Mouse (Mus musculus): ENCODE measurements around the gene G530012D18Rik.
"Not testable (repeated sequence)": the region's sequence is repeated elsewhere in the genome, so short reads cannot be mapped to it uniquely, and the experiment has no call there.

GRCm38 (mm10) chr1:85615819-85616218, 40.3 kb downstream of the G530012D18Rik start:
- TF ChIP-seq CTCF (IDR thresholded peaks at IDR 0.05; ENCODE audit: low read depth); EP300 (optimal IDR thresholded peaks at IDR 0.05): not testable (repeated sequence)

Data from stomach, postnatal 0 days (tissue).